Mouse (Mus musculus) subcutaneous adipose tissue, adult 2 months (tissue): Measurements from ENCODE around the gene Dmgdh. TPM values are rescaled to one million over a fixed set of nuclear protein-coding genes. Genes with fewer than 3 reads are reported as not detected.

Source experiments
- polyA plus RNA-seq: library from polyadenylated mRNA; depleted of rRNA; stranded (reverse); fragments of >200 nt; gene quantifications from 2 replicates; pipeline ENCODE4 v1.2.3, GENCODE M21; 2012; ENCODE audit warnings: low replicate concordance; rRNA removed

Dmgdh gene
- not detected in 2 replicates for polyA plus RNA-seq

DNA sequence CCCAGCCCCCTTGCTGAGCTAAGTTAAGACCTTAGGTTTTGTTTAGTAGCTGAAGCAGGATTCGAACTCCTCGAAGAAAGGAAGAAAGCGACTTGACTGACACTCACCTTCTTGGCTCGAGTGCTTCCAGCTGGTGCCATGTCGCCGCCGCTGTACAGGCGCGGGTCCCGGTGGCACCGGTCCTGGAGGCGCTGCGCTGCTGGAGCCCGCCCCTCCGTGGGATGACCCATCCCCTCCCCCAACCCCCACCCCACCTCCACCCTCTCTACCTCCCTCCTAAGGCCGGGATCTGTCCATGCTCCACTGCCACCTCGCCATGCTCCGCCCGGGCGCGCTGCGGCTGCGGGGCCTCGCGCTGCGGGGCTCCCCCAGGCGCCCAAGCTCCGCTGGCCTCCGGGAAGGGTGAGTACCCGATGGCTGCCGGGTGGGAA, at the start of gene Dmgdh, which contains the start of gene Bhmt2:
Gene Dmgdh (plus strand): TSS at position 303 of the 431 bp plus-strand sequence.
Gene Bhmt2 (minus strand): TSS at position 172 of the 431 bp plus-strand sequence.

DNA sequence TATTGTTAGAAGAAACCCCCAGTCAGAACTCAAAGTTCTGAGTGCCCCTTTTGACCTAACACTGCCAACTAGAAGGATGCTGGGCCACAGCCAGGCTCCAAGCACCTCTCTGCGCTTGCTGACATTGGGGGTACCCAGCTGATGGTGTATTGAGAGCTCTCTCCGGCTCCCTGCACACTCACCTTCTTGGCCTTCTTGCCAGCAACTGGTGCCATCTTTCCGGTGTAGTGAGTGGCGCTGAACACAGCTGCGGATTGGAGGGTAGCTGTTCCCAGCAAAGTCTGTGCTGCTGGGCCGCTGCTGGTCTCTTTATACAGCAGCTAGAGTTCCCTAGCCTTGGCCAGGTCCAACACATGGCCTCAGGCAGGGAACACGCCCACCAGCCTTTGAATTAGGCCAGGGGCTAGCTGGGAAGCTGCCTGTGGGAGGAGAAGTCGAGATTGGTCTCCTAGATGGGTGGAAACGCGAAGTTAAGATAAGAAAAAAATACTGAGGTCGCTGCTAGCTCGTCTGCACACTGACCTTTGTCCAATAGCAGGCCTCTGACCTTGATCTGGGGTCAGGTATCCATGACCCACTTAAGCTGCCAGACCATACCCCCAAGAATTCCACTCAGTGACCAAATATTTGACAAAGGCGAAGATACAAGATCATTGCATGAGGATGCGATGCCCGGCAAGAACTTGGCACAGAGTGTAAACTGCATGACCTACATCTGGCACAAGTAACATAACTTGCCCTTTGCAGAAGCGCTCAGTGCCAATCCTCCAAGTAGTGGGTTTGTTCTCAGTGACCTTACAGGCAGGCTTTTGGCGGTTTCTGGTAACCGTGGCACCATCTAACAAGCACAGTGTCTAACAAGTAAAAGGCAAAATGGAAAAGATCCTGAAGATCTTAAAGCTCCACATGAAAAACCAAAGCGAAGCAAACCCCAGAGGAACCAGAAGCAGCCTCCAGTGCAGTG, 36.7 kb upstream of the Dmgdh start, which contains the start of gene Bhmt:
Gene Bhmt (minus strand): TSS at position 680 of the 964 bp plus-strand sequence.

DNA sequence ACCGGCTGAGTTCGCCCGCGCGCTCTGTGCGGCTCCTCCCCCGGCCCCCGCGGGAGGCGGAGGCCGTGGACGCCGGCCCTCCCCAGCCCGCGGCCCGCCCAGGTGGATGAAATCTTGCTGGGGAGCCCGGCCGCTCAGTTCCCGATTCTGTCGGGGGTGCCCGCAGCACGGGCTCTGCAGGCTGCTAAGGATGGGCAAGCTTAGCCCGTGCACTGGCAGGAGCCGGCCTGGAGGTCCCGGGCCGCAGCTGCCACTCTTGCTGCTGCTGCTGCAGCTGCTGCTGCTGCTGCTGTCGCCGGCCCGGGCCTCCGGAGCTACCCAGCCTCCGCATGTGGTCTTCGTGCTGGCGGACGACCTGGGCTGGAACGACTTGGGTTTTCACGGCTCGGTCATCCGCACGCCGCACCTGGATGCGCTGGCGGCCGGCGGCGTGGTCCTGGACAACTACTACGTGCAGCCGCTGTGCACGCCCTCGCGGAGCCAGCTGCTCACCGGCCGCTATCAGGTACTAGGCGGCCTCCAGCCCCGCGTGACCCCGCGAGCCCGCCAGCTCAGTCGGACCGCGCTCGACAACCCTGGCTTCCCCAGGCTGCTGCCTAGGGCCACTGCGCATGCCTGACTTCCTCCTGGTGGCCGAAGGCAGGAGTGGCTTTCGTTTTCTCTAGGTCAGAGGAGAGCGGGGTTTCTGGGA, 97.5 kb downstream of the Dmgdh start, which contains the start of gene Arsb:
Gene Arsb (plus strand): TSS at position 43 of the 691 bp plus-strand sequence.

Other genes with a start within 250 kb of the Dmgdh start
- 4.8 and 31.0 TPM in 2 replicates for gene Jmy, start 174.6 kb upstream of the Dmgdh start, polyA plus RNA-seq
- 0.13 TPM in 1 of 2 replicates, not detected in the other for gene Bhmt, start 36.5 kb upstream of the Dmgdh start, polyA plus RNA-seq
- gene Bhmt2, start 131 bp upstream of the Dmgdh start, polyA plus RNA-seq = not detected in 2 replicates
- 48.1 and 64.7 TPM in 2 replicates for gene Arsb, start 97.2 kb downstream of the Dmgdh start, polyA plus RNA-seq